Mouse (Mus musculus): ENCODE results near the gene Polr3k.

DNA sequence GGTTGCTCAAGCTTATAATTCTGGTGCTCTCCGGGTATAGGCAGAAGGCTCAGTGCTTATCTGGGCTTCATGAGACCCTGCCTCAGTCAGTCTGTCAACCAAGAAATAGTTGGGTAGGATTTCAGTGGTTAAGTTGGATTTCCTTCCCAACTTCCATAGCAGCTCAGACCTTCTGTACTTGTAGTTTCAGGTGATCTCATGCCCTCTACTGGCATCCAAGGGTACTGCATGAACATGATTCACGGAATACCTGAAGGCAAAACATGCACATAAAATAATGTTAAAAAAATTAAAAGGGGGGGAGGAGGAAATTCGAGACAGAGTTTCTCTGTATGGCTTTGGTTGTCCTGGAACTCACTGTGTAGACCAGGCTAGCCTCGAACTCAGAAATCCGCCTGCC is 2.8 kb downstream of the Polr3k start:
- TF ChIP-seq CTCF (IDR thresholded peaks at IDR 0.05; ENCODE audit: borderline replicate concordance, extremely low read depth, insufficient read depth, insufficient read length) (peak; percentile 79; the same call in 1 of the 2 replicates), POLR2A (IDR thresholded peaks at IDR 0.05; ENCODE audit: borderline replicate concordance, extremely low read depth, insufficient read depth, insufficient read length, poor library complexity, severe bottlenecking) (no peak)
